Mouse (Mus musculus): Measurements from ENCODE around the gene Sumo3.

The Sumo3 gene

GRCm38 (mm10) chr10:77605908-77606826 lies at the start of gene Sumo3, which contains the start of gene Gm49325:
TSS of gene Sumo3 (plus strand) at chr10:77606097.
TSS of gene Gm49325 (plus strand) at chr10:77606197.
- peak; percentile 99 to 100 for DNase-seq (ENCODE audit: low read depth in 2 of 2, low spot score in 2 of 2)

DNA sequence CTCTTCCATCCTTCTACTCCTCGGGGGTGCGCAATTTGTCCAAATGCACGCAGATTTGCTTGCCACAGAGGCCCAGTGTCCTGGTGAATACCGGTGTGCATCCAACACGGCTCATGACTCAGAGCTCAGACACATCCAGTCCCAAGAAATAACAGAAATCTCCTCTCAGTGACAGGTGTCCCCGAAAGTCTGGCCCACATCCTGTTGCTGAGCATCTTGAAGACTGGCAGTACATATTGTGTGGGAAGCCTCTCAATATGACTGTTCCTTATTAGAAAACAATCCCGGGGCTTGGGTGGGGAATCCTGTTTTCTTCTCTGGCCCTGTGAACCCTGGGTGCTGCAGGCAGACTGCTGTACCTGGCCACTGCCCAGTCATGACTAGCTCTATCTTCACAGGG lies 49.3 kb upstream of the Sumo3 start:
- no peak for DNase-seq (ENCODE audit: low read depth in 2 of 2, low spot score in 2 of 2)

DNA sequence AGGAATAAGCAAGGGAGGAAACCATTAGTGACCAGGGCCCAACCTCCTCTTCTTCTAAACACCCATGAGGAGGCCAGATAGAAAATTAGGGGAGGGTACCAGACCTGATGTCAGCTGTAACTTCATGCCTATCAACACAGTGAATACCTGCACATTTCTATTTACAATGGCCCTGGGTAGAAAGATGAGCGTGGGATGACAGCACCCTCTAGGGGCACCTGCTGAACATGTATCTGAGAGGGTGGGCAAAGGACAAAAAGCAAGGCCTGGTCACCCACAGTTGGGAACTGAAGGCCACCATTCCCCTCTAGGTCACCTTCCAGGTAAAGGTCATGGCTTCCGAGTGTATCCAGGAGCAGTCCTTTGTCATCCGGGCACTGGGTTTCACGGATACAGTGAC lies 48.3 kb upstream of the Sumo3 start:
- no peak for DNase-seq (ENCODE audit: low read depth in 2 of 2, low spot score in 2 of 2)

- DNase-seq (ENCODE audit: low read depth in 2 of 2, low spot score in 2 of 2) = no peak
Measured at GRCm38 (mm10) chr10:77560090-77560489, 45.8 kb upstream of the Sumo3 start.

GRCm38 (mm10) chr10:77560830-77561229 lies 45.1 kb upstream of the Sumo3 start:
- DNase-seq (ENCODE audit: low read depth in 2 of 2, low spot score in 2 of 2) = no peak

GRCm38 (mm10) chr10:77561508-77561907 lies 44.4 kb upstream of the Sumo3 start:
- no peak for DNase-seq (ENCODE audit: low read depth in 2 of 2, low spot score in 2 of 2)

DNA sequence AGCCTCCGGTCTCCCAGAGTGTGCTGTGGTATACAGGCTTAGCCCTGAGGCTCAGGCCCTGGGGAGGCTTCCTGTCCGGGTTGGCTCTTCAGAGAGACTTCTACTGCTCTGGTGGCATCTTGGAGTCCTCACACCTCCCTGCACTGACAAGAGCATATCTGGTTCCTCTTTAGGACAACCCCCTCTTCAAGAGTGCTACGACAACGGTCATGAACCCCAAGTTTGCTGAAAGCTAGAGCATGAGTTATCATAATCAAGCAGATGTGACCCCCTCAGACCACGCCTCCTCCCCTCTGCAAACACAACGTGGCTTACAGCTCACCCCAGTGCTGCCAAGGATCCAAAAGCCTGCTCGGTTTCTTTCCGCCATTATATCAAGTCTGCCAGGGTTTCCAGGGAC lies 40.9 kb upstream of the Sumo3 start:
- DNase-seq (ENCODE audit: low read depth in 2 of 2, low spot score in 2 of 2) = no peak

DNA sequence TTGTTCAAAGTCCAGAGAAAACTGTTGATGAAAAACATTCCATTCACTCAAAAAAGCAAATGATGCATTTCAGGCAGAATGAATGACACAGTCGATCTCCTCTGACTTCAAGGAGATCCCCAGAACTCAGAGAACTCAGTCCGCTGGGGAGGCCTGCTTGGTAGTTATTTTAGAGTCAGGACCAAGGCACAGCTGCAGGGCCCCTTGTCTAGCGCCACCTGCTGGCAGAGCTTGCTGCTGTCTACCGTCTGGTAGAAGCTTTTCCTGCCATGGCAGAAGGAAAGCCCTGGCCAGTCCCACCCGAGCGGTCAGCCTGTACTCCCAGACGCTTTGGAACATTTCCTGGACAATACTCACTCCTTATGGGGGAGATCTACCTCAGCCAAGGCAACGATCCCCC lies 39.2 kb upstream of the Sumo3 start:
- peak; percentile 80 to 83 for DNase-seq (ENCODE audit: low read depth in 2 of 2, low spot score in 2 of 2)

DNA sequence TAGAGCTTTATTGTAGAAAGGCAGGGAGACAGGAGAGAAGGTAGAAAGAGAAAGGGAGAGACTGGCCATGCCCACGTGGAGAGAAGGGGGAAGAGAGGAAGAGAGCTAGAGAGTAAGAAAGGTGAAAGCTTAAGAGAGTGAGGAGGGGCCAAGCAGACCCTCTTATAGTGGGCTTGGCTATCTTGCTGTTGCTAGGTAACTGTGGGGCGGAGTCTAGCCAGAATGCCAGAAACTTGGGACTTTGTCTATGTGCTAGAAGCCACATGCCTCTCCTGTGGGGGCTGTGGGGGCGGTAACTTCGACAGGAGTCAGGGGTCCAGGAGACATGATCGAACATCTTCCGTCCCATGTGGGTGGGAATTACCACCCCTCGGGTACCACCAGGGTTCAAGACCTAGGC lies 36.4 kb upstream of the Sumo3 start:
- DNase-seq (ENCODE audit: low read depth in 2 of 2, low spot score in 2 of 2) = no peak

GRCm38 (mm10) chr10:77569973-77570658 lies 35.8 kb upstream of the Sumo3 start:
- DNase-seq (ENCODE audit: low read depth in 2 of 2, low spot score in 2 of 2) = no peak

GRCm38 (mm10) chr10:77572225-77572624 lies 33.7 kb upstream of the Sumo3 start:
- DNase-seq (ENCODE audit: low read depth in 2 of 2, low spot score in 2 of 2) = peak in 1 of 2 experiments; percentile 18

DNA sequence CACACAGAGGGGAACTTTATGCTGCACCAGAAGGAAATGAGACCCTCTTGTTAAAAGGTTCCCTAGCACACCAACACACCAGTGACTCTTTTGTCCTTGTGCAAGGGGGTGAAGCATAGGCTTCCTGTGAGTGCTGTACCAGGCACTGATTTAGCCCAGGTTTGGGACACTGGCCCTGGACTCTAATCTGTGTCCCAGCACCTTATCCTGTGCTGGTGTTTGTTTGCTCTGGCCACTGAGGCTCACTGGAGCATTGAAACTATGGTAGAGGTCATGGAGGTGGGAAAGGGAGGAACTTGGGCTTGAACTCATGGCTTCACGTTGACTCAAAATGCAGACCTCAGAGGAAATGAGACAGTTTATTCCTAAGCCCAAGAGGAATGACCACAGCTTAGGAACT lies 32.7 kb upstream of the Sumo3 start:
- no peak for DNase-seq (ENCODE audit: low read depth in 2 of 2, low spot score in 2 of 2)

- DNase-seq (ENCODE audit: low read depth in 2 of 2, low spot score in 2 of 2) = no peak
Measured at GRCm38 (mm10) chr10:77580027-77580920, 25.6 kb upstream of the Sumo3 start.

- no peak for DNase-seq (ENCODE audit: low read depth in 2 of 2, low spot score in 2 of 2)
Measured at GRCm38 (mm10) chr10:77581023-77581407, 24.9 kb upstream of the Sumo3 start.

DNA sequence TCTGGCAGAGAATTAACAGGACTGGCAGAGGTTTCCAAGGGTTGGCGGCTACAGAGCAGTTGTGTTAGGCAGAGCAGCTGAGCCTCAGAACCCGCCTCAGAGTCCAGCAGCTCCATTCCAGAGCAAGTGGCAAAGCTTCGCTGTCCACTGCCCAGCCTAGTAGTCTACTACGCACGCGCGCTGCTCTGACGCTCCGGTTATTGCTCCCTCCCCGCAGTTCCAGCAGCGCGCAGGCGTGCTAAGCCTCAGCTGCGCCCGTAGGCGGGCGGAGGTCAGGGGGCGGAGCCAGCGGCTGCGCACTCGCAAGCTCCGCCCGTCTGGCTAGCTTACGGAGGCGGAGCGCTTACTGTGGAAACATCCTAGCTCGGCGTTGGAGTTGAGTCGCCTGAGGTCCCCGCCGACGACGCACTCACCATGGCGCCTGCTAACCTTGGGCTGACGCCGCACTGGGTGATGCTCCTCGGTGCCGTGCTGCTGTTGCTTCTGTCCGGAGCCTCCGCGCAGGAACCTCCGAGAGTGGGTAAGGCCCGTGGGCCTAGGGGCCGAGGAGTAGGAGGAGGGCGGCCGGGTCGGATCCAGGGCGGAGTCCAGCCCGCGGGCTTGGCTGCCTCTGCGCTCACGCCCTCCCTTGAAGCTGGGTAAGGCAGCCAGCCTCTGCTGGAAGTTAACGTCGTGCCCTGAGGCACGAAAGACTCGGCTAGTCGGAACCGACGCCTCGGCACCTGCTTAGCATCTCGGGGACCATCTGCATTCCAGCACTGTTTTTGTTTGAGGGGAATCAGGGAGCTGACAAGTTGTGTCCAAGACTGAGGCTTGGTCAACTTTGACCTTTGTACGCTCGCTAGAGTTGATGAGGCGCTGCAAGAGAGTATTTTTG lies 24.3 kb upstream of the Sumo3 start, which contains the start of gene Pttg1ip:
Gene Pttg1ip, plus strand, starts transcription at position 313 of the 877 bp plus-strand sequence.
- DNase-seq (ENCODE audit: low read depth in 2 of 2, low spot score in 2 of 2) = peak; percentile 90 to 93

- no peak for DNase-seq (ENCODE audit: low read depth in 2 of 2, low spot score in 2 of 2)
Measured at GRCm38 (mm10) chr10:77582285-77582618, 23.6 kb upstream of the Sumo3 start.

GRCm38 (mm10) chr10:77583795-77584422 lies 22.0 kb upstream of the Sumo3 start:
- no peak for DNase-seq (ENCODE audit: low read depth in 2 of 2, low spot score in 2 of 2)

GRCm38 (mm10) chr10:77586637-77587036 lies 19.3 kb upstream of the Sumo3 start:
- no peak for DNase-seq (ENCODE audit: low read depth in 2 of 2, low spot score in 2 of 2)

DNA sequence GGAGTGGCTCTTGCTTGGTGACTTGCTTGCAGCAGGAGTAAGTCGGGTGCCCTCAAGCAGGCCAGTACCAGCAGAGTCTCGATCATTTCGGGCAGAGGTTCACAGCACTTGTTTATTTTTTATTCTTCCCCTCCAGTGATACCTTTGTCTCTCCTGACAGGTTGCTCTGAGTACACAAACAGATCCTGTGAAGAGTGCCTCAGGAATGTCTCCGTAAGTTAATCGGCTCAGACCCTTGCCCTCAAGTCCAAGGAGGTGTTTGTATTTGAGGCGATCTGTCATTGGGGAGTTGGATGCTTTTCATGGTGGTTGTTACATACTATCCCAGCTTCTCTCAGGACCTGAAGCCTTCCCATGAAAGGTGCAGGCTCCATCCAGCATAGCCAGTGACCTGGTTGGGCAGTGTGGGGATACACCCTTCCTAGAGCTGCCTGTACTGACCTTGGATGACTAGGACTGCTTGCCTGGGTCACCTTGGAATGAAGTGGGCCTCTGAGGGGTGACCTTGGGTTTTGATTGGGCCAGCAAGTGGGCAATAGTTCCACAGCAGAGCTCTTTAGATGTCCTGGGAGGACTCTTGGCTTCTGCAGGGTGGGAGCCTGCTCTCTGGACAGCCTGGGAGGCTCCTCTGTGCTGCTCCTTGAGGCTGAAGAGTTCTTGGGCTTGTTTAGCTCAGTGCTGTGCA lies 18.7 kb upstream of the Sumo3 start:
- no peak for DNase-seq (ENCODE audit: low read depth in 2 of 2, low spot score in 2 of 2)
